Mouse (Mus musculus): Measurements from ENCODE around the gene Lrp11.

Gene Lrp11

GRCm38 (mm10) chr10:7623861-7624518, 34.4 kb downstream of the Lrp11 start:
- DNase-seq (ENCODE audit: low spot score in 2 of 2), result no peak

DNA sequence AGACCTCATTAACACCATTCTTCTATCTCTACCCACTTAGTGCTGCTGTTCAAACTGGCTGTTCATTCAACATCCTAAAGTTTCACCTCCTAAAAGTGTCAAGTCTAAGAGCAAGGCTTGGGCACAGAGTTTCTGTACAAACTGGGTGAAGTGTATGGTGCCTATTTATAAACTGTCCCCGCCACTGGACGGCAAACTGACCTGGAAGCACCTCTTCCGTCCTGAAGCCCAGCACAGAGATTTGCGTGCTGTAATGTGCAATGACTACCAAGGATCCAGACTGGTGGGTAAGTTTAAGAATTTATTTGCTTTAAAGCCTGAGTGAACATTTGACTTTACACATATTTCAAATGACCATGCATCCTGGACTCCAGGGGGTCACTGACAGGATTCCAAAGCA, 39.5 kb downstream of the Lrp11 start:
- DNase-seq (ENCODE audit: low spot score in 2 of 2), result no peak

GRCm38 (mm10) chr10:7630286-7630685, 40.7 kb downstream of the Lrp11 start:
- DNase-seq (ENCODE audit: low spot score in 2 of 2), result no peak

GRCm38 (mm10) chr10:7630951-7631720, 41.5 kb downstream of the Lrp11 start:
- DNase-seq (ENCODE audit: low spot score in 2 of 2), result no peak

DNA sequence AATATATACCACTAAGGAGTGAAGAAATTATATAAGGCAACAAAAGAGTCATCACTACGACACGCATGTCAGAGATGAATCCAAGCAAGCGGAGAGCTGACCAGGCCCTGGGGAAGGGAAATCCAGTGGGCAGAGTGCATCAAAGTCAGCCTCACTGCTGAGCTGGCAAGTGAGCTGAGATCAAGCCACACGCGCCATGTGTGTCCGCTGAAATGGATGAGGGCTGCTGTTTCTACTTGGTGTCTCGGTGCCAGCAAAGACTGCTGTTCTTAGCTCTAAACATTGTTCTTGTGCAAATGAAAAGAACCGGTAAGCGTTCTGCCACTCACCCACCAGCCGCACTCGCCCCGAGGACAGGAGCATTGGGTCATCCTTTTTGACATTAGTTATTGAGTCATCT, 50.8 kb downstream of the Lrp11 start:
- no peak for DNase-seq (ENCODE audit: low spot score in 2 of 2)

DNA sequence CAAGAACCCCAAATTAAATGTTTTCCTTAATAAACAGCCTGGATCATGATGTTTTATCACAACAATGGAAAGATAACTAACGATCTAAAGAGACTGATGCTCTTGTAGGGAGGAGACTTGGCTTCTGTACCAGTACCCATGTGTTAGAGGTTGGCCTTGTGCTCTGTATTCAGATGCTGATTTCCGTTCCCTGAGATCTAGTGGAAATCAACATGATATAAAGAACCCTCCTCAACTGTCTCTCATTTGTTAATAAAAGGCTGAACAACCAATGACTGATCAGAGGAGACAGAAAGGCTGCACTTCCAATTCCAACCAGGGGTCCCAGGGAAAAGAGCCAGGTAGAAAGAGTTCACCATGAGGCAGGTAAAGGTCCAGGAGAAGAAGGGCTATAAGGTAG, 56.3 kb downstream of the Lrp11 start:
- no peak for DNase-seq (ENCODE audit: low spot score in 2 of 2)

DNA sequence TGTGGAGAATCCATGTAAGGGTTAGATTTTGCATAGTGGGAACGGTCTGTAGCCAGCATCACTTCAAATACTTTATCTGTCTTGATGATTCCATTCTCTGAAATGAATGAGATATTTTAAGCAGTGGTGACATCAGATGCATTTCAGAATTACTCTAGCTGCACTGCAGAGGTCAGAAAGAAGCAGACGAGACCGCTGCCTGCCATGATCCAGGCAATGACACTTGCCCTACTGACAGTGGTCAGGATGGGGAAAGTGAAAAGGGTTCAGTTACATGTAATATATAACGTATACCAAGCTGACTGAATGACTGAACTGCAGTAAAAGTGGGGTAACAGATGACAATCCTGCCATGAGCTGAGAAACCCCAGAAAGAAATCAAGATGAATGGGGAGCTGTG, 59.5 kb downstream of the Lrp11 start:
- DNase-seq (ENCODE audit: low spot score in 2 of 2), result no peak

- no peak for DNase-seq (ENCODE audit: low spot score in 2 of 2)
Measured at GRCm38 (mm10) chr10:7651057-7651456, 61.5 kb downstream of the Lrp11 start.

DNA sequence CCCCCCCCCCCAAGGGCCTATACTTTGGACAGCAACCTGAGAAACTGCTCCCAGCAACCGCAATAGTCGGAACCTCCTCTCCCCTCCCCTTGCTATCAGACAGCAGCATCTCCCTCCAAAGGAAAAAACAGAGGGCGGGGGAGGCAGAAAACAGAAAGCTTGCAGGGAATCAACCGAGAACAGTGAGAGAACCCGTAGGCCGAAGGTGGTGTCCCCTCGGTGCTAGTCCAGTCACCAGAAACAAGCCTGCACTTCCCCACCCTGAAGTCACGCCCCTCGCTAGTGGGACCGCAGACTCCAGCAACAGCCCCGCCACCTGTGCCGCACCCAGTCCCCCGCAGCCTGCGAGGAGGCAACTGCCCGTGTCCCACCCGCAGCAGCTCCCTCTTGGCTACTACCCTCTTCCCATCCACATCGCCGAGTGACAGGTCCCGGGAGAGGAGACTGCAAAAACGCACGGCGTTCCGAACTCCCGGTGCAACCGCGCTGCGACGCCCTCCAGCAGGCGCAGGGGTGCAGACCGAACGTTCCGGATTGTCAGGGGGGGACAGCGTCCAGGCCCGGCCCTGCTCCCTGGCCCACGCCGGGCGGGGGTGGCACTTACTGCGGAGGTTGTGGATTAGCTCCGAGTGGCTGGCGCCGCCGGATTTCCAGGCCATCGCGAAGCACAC, 73.0 kb downstream of the Lrp11 start:
- no peak for DNase-seq (ENCODE audit: low spot score in 2 of 2)

DNA sequence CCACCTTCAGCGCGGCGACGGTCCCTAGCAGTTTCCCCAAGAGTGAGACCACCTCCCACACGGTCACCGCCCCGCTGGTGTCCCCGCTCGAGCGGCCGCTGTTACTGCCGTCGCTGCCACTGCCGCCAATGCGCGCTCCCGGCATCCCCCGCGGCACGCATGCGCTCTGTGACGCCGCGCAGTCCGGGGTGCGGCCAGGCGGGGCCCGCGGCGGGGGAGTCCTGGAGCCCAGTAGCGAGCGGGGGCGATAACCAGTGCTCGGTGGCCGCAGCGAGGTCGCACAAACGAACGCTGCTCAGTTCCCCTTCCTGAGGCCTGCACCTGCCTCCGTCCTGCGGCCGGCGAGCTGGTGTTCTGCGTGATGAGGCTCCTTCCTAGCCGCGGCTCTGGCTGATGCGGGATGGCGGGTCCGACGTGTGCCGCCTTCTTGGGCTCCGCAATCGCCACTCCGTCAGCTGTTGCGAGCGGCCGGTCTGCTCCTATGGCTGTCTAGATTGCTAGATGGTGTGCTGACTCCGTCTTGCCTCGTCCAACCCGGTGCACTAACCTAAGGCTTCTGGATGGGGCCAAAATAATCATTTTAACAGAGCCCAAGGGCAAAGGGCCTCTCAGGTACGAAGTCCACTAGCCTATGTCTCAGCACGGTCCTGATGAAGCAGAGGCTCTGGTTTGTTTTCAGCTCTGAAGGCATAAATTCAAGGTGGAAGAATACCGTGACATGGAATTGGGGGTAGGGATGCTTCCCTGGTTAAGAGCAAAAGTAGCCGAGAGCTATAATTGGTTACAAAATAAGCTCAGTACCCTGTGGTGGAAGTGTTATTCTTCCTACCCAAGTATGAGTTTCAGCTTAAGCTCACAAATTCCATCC, 73.8 kb downstream of the Lrp11 start:
- peak; percentile 90 to 91 for DNase-seq (ENCODE audit: low spot score in 2 of 2)

DNA sequence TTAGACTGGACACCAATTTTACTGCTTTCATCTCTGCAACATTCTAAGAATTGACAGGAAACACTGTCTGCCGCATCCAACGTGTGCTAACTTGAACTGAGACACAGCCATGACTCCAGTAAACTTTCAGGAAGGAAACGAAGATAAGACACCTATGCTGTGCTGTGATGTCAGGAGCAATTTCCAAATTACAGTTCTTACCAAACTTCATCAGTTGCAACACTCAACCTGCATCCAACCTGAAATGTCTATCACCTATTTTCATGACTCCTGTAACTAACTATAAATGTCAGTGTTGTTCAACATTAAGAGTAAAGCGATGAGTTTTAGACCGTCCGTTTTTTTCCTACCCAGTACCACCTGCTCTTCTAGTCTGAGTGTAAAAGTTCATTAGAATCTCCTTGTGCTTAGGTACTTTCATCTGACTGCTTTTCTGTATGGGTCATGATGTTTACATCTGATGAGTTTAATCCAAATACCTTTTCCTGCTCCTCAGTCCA, 74.5 kb downstream of the Lrp11 start:
- DNase-seq (ENCODE audit: low spot score in 2 of 2), result no peak

DNA sequence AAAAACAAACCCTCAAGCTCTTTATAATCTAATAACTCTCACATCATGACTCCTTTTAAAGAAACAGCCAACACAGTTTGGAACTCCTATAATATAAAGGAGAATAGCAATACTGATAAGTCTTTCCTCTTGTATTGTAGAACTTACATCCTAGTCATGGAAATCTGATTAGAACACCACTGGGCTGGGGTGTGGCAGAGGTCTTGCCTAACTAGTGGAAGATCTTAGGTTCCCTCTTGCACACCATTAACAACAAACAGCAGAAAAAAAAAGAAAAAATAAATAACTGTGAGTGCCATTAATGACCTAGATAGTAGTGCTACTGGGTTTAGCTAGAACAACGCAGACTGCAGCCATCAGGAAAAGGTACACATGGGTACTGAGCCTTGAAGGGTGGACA, 75.3 kb downstream of the Lrp11 start:
- no peak for DNase-seq (ENCODE audit: low spot score in 2 of 2)

DNA sequence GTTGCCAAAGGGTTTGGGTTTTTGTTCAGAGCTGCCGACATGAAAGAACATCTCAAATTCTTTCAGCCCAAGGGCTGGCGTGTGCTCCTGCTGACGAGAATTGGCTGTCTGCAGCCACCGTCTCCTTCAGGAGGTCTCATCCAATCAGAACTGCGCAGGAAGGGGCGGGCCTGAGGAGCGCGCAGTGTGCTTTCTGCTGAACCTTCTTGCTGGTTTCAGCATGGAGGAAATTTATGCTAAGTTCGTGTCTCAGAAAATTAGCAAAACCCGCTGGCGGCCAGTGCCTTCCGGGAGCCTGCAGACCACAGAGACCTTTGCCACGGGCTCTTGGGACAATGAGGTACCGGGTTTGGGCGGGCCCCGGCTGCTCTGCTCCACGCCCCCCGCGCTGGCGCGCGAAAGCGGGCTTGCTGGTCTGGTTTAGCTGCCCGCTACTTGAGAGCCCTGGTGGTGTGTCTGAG, 77.8 kb downstream of the Lrp11 start, which contains the start of gene Nup43:
Gene Nup43, plus strand, starts transcription at position 162 of the 461 bp plus-strand sequence.
- peak; percentile 83 to 90 for DNase-seq (ENCODE audit: low spot score in 2 of 2)

- no peak for DNase-seq (ENCODE audit: low spot score in 2 of 2)
Measured at GRCm38 (mm10) chr10:7673673-7674072, 84.1 kb downstream of the Lrp11 start.
